Mouse (Mus musculus): ENCODE data around the gene Rfx4.

- TF ChIP-seq CTCF (IDR thresholded peaks at IDR 0.05; ENCODE audit: borderline replicate concordance, extremely low read depth, insufficient read depth, insufficient read length), result no peak
- no peak for TF ChIP-seq POLR2A (IDR thresholded peaks at IDR 0.05; ENCODE audit: borderline replicate concordance, extremely low read depth, insufficient read depth, insufficient read length, poor library complexity, severe bottlenecking)
Observed at GRCm38 (mm10) chr10:84805576-84805975, 49.7 kb downstream of the Rfx4 start.
